Mouse (Mus musculus): ENCODE measurements at regions not wholly inside any gene's neighbourhood (a gene's known extent, or its start where the extent isn't known, plus 50 kb on each side); places are given as distances from the start of the nearest gene placed in this dataset.

GRCm38 (mm10) chr9:84253022-84253991 lies 328.4 kb downstream of the Bckdhb start:
- 18% methylated on average over 7 of the region's 7 CpGs for WGBS
- Histone ChIP-seq H3K9me3 (replicated peaks) (no peaks in the 10 kb centered on the region), H3K27ac (ENCODE audit: poor library complexity, severe bottlenecking) (no peak overlapping the region), H3K36me3 (no peaks in the 10 kb centered on the region), H3K27me3 (replicated peaks) (no peaks in the 10 kb centered on the region), H3K4me1 (replicated peaks) (no peaks in the 10 kb centered on the region), H3K4me3 (no peak overlapping the region), H3K4me2 (no peak overlapping the region), H3K9ac (no peak overlapping the region)
- ATAC-seq (ENCODE audit: insufficient number of reproducible peaks, low FRiP score), result no peak

- Histone ChIP-seq H3K36me3 (no peaks in the 10 kb centered on the region), H3K4me1 (replicated peaks) (no peaks in the 10 kb centered on the region), H3K27me3 (replicated peaks) (no peaks in the 10 kb centered on the region), H3K9me3 (replicated peaks) (no peaks in the 10 kb centered on the region), H3K27ac (ENCODE audit: poor library complexity, severe bottlenecking) (no peak overlapping the region), H3K4me2 (no peak overlapping the region), H3K9ac (no peak overlapping the region), H3K4me3 (no peak overlapping the region)
- WGBS, result 48% methylated on average over 1 of the region's 1 CpGs
- no peak for ATAC-seq (ENCODE audit: insufficient number of reproducible peaks, low FRiP score)
These were observed 333.5 kb downstream of the Bckdhb start for GRCm38 (mm10) chr9:84258488-84258887.

- Histone ChIP-seq H3K27me3 (replicated peaks) (no peaks in the 10 kb centered on the region), H3K9me3 (replicated peaks) (no peaks in the 10 kb centered on the region), H3K9ac (no peak overlapping the region), H3K27ac (ENCODE audit: poor library complexity, severe bottlenecking) (no peak overlapping the region), H3K4me1 (replicated peaks) (no peaks in the 10 kb centered on the region), H3K36me3 (no peaks in the 10 kb centered on the region), H3K4me3 (no peak overlapping the region), H3K4me2 (no peak overlapping the region)
- no peak for ATAC-seq (ENCODE audit: insufficient number of reproducible peaks, low FRiP score)
These were observed 334.8 kb downstream of the Bckdhb start for GRCm38 (mm10) chr9:84259751-84260150.

- WGBS, result 75% methylated on average over 5 of the region's 5 CpGs
- Histone ChIP-seq H3K9me3 (replicated peaks) (no peaks in the 10 kb centered on the region), H3K4me2 (no peak overlapping the region), H3K36me3 (no peaks in the 10 kb centered on the region), H3K4me1 (replicated peaks) (no peaks in the 10 kb centered on the region), H3K9ac (no peak overlapping the region), H3K27me3 (replicated peaks) (no peaks in the 10 kb centered on the region), H3K27ac (ENCODE audit: poor library complexity, severe bottlenecking) (no peak overlapping the region), H3K4me3 (no peak overlapping the region)
- no peak for ATAC-seq (ENCODE audit: insufficient number of reproducible peaks, low FRiP score)
These were observed 337.2 kb downstream of the Bckdhb start for GRCm38 (mm10) chr9:84262151-84262550.

- Histone ChIP-seq H3K4me2 (no peak overlapping the region), H3K27me3 (replicated peaks) (no peaks in the 10 kb centered on the region), H3K27ac (ENCODE audit: poor library complexity, severe bottlenecking) (no peak overlapping the region), H3K36me3 (no peaks in the 10 kb centered on the region), H3K9me3 (replicated peaks) (no peaks in the 10 kb centered on the region), H3K4me3 (no peak overlapping the region), H3K9ac (no peak overlapping the region), H3K4me1 (replicated peaks) (no peaks in the 10 kb centered on the region)
- 49% methylated on average over 7 of the region's 7 CpGs for WGBS
- no peak for ATAC-seq (ENCODE audit: insufficient number of reproducible peaks, low FRiP score)
These were observed 342.0 kb downstream of the Bckdhb start for GRCm38 (mm10) chr9:84266974-84267373.

- H3K4me1 ChIP-seq (replicated peaks), result no peaks in the 10 kb centered on the region
- ATAC-seq (ENCODE audit: insufficient number of reproducible peaks, low FRiP score), result no peak
- 54% methylated on average over 3 of the region's 3 CpGs for WGBS
- no peak overlapping the region for H3K9ac ChIP-seq
- no peak overlapping the region for H3K4me2 ChIP-seq
- no peak overlapping the region for H3K27ac ChIP-seq (ENCODE audit: poor library complexity, severe bottlenecking)
- H3K36me3 ChIP-seq, result no peaks in the 10 kb centered on the region
- H3K9me3 ChIP-seq (replicated peaks), result no peaks in the 10 kb centered on the region
- H3K27me3 ChIP-seq (replicated peaks), result no peaks in the 10 kb centered on the region
- H3K4me3 ChIP-seq, result no peak overlapping the region
These were observed 349.7 kb downstream of the Bckdhb start for GRCm38 (mm10) chr9:84274608-84275007.

GRCm38 (mm10) chr9:84278295-84278694 lies 353.4 kb downstream of the Bckdhb start:
- H3K4me2 ChIP-seq, result no peak overlapping the region
- H3K36me3 ChIP-seq, result no peaks in the 10 kb centered on the region
- no peaks in the 10 kb centered on the region for H3K4me1 ChIP-seq (replicated peaks)
- H3K27me3 ChIP-seq (replicated peaks), result no peaks in the 10 kb centered on the region
- ATAC-seq (ENCODE audit: insufficient number of reproducible peaks, low FRiP score), result no peak
- H3K4me3 ChIP-seq, result no peak overlapping the region
- 86% methylated on average over 4 of the region's 4 CpGs for WGBS
- H3K9me3 ChIP-seq (replicated peaks), result peaks cover 5% of the 10 kb centered on the region; the same call in 1 of the 2 replicates
- no peak overlapping the region for H3K27ac ChIP-seq (ENCODE audit: poor library complexity, severe bottlenecking)
- no peak overlapping the region for H3K9ac ChIP-seq

- Histone ChIP-seq H3K9me3 (replicated peaks) (peaks cover 5% of the 10 kb centered on the region; the same call in 1 of the 2 replicates), H3K4me2 (no peak overlapping the region), H3K27ac (ENCODE audit: poor library complexity, severe bottlenecking) (no peak overlapping the region), H3K27me3 (replicated peaks) (no peaks in the 10 kb centered on the region), H3K4me3 (no peak overlapping the region), H3K9ac (no peak overlapping the region), H3K4me1 (replicated peaks) (no peaks in the 10 kb centered on the region), H3K36me3 (no peaks in the 10 kb centered on the region)
- ATAC-seq (ENCODE audit: insufficient number of reproducible peaks, low FRiP score), result no peak
- 51% methylated on average over 1 of the region's 1 CpGs for WGBS
These were observed 353.8 kb downstream of the Bckdhb start for GRCm38 (mm10) chr9:84278731-84279130.

- Histone ChIP-seq H3K36me3 (no peaks in the 10 kb centered on the region), H3K27ac (ENCODE audit: poor library complexity, severe bottlenecking) (no peak overlapping the region), H3K4me3 (no peak overlapping the region), H3K4me2 (no peak overlapping the region), H3K4me1 (replicated peaks) (no peaks in the 10 kb centered on the region), H3K9ac (no peak overlapping the region), H3K27me3 (replicated peaks) (no peaks in the 10 kb centered on the region), H3K9me3 (replicated peaks) (peaks cover 5% of the 10 kb centered on the region; the same call in 1 of the 2 replicates)
- 82% methylated on average over 4 of the region's 4 CpGs for WGBS
- ATAC-seq (ENCODE audit: insufficient number of reproducible peaks, low FRiP score), result no peak
These were observed 356.0 kb downstream of the Bckdhb start for GRCm38 (mm10) chr9:84280898-84281297.

GRCm38 (mm10) chr9:84281610-84282009 lies 356.7 kb downstream of the Bckdhb start:
- H3K27me3 ChIP-seq (replicated peaks), result no peaks in the 10 kb centered on the region
- whole genome bisulfite sequencing, result 67% methylated on average over 3 of the region's 3 CpGs
- H3K4me2 ChIP-seq, result no peak overlapping the region
- no peak overlapping the region for H3K27ac ChIP-seq (ENCODE audit: poor library complexity, severe bottlenecking)
- H3K9ac ChIP-seq, result no peak overlapping the region
- H3K4me1 ChIP-seq (replicated peaks), result no peaks in the 10 kb centered on the region
- no peak for ATAC-seq (ENCODE audit: insufficient number of reproducible peaks, low FRiP score)
- H3K4me3 ChIP-seq, result no peak overlapping the region
- no peaks in the 10 kb centered on the region for H3K36me3 ChIP-seq
- peaks cover 5% of the 10 kb centered on the region; the same call in 1 of the 2 replicates for H3K9me3 ChIP-seq (replicated peaks)

- 79% methylated on average over 6 of the region's 6 CpGs for WGBS
- Histone ChIP-seq H3K4me3 (no peak overlapping the region), H3K4me2 (no peak overlapping the region), H3K36me3 (no peaks in the 10 kb centered on the region), H3K27me3 (replicated peaks) (no peaks in the 10 kb centered on the region), H3K27ac (ENCODE audit: poor library complexity, severe bottlenecking) (no peak overlapping the region), H3K9ac (no peak overlapping the region), H3K4me1 (replicated peaks) (no peaks in the 10 kb centered on the region), H3K9me3 (replicated peaks) (peaks cover 5% of the 10 kb centered on the region; the same call in 1 of the 2 replicates)
- no peak for ATAC-seq (ENCODE audit: insufficient number of reproducible peaks, low FRiP score)
These were observed 358.4 kb downstream of the Bckdhb start for GRCm38 (mm10) chr9:84283296-84283695.
